Mouse (Mus musculus) heart, postnatal 0 days (tissue): ENCODE results near the gene Rptor.

Experiments used
- CTCF ChIP-seq: IDR thresholded peaks from 2 replicates; pipeline ENCODE4 v1.5.1; 2016; ENCODE audit warnings: antibody characterized with exemption, control low read depth, low read depth
- EP300 ChIP-seq: IDR thresholded peaks from 2 replicates; pipeline ENCODE4 v1.6.1; 2016; ENCODE audit warnings: antibody characterized with exemption, low read depth

GRCm38 (mm10) chr11:119933819-119934583 lies 331.3 kb downstream of the Rptor start:
- TF ChIP-seq CTCF (no peak), EP300 (no peak)
